Mouse (Mus musculus) layer of hippocampus, adult 9-11 months (tissue): Measurements from ENCODE around the gene Mucl2.
"Not testable (repeated sequence)": the region's sequence is repeated elsewhere in the genome, so short reads cannot be mapped to it uniquely, and the experiment has no call there.

ENCODE experiments used
- DNase-seq: peaks from one replicate; pipeline ENCODE4 v3.0.0; 2022

Gene Mucl2

DNA sequence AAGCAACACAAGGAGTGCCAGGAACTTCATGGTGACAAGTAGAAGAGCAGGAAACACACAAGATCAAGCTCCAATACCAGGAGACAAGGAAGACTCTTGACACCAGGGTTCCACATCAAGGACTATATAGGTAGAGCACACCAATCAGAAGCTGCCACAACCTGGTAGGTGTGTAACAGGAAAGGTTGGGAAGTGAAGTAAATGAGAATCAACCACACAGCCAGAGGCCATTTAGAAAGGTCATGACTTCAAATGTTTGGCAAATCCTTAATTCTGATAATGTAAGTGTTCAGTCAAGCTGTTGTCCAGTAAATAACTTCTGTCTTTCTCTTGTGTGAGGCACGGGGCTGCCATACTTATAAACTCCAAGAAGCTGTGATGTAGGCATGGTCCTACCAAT lies at the start of gene Mucl2:
Mucl2 (minus strand) TSS at position 101 of the 400 bp plus-strand sequence.
- no peak for DNase-seq

GRCm38 (mm10) chr15:103913061-103913460 lies 13.9 kb upstream of the Mucl2 start:
- DNase-seq, result not testable (repeated sequence)
